Comparison of ENCODE assay signal across 25 mouse cellular contexts in the genomic region with DNA sequence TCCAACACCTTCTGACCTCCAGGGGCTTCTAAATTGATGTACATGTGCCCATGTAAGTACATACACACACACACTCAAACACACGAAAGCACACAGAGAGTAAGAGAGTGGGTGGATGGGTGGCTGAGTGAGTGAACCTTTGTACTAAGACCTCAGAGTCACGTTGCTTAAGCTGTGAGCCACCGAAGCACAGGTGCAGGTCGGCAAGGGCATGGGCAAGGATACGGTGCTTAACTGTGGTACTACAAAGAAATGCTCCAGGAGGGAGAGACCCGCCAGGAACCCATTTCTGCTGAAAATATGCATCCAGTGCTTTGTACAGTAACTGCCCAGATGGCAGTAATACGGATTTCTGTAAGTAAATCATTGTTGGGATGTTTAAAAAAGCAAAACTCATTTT. TPM values are rescaled to one million over a fixed set of nuclear protein-coding genes. Genes with fewer than 3 reads are reported as not detected.
"Had no signal": no experiment of that assay in that cellular context is flagged by ENCODE, and none has a peak within 500 bp of the region (broad histone marks: within the 10 kb centered on the region; RNA-seq: fewer than 3 reads in every experiment).

No protein-coding gene starts in this region.

- DNase-seq: gastrocnemius, adult 2 months; gastrocnemius, postnatal 10 days; gastrocnemius, postnatal 25 days; heart, adult 18-20 months; heart, postnatal 10 days; heart, postnatal 4 days; kidney, postnatal 4 days; liver had no signal

- H3K4me3 ChIP-seq: gastrocnemius, adult 2 months; heart, embryonic 10.5 days; heart, embryonic 12.5 days; hindbrain, embryonic 10.5 days; hindbrain, embryonic 12.5 days; intestine, embryonic 15.5 days; layer of hippocampus, adult 2 months; left cerebral cortex, adult 2 months; limb, embryonic 10.5 days; limb, embryonic 12.5 days had no signal

- ATAC-seq: forebrain, embryonic 16.5 days; hindbrain, embryonic 16.5 days; inflammation-experienced regulatory T-cells, adult 6 months; intestine, embryonic 15.5 days; intestine, postnatal 0 days had no signal

- H3K4me1 ChIP-seq: intestine, embryonic 15.5 days; limb, embryonic 12.5 days had no signal

- H3K9me3 ChIP-seq: heart, embryonic 10.5 days; heart, embryonic 12.5 days; hindbrain, embryonic 10.5 days; hindbrain, embryonic 12.5 days; intestine, embryonic 15.5 days; limb, embryonic 10.5 days; limb, embryonic 12.5 days had no signal

- H3K9ac ChIP-seq: heart, embryonic 12.5 days; hindbrain, embryonic 12.5 days; hindbrain, embryonic 14.5 days; intestine, embryonic 15.5 days; limb, embryonic 12.5 days; liver, embryonic 14.5 days had no signal

- H3K36me3 ChIP-seq: intestine, embryonic 15.5 days had no signal

- H3K27ac ChIP-seq: gastrocnemius, adult 2 months; heart, embryonic 10.5 days; hindbrain, embryonic 12.5 days; hindbrain, embryonic 14.5 days; intestine, embryonic 15.5 days; layer of hippocampus, adult 2 months; left cerebral cortex, adult 2 months; limb, embryonic 10.5 days; limb, embryonic 12.5 days; liver, embryonic 14.5 days had no signal

- H3K4me2 ChIP-seq: heart, embryonic 12.5 days; hindbrain, embryonic 12.5 days; hindbrain, embryonic 14.5 days; intestine, embryonic 15.5 days; limb, embryonic 12.5 days; liver, embryonic 11.5 days had no signal

- H3K27me3 ChIP-seq: heart, embryonic 12.5 days; hindbrain, embryonic 12.5 days; intestine, embryonic 15.5 days; limb, embryonic 12.5 days had no signal

RNA-seq across cellular contexts. Expression of gene Rfx4, which starts 40.2 kb away (rescaled TPM):
- polyA plus RNA-seq: heart, embryonic 14.5 days; intestine, embryonic 15.5 days; intestine, postnatal 0 days; limb, embryonic 10.5 days; liver, embryonic 11.5 days; liver, embryonic 14.5 days had no signal
